9 mouse cellular contexts compared by ENCODE assay signal in the genomic region with DNA sequence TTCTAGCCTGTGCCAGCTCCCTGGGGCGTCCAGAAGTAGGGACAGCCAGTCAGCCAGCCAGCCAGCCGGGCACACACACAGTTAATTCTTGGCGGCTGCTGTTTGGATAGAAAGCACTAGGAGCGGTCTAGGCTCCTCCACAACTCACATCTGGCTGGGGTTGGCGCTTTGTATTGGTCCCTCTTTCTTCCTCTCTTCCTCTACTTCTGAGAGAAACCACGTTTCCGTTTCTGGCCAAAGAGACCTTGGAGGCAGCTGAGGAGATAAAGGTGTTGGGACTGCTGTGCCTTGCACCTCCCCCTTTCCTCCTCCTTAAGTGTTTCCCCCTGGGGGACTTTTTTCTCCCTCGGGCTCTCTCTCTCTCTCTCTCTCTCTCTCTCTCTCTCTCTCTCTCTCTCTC. TPM values are rescaled to one million over a fixed set of nuclear protein-coding genes. Genes with fewer than 3 reads are reported as not detected.
A peak's percentile ranks its signal among the peaks of the same experiment; 100 is the strongest.
DNase-seq lines count a peak whose midpoint lies in the region; ATAC-seq and TF ChIP-seq lines count a peak whose summit lies in the region.
"Had no signal": no experiment of that assay in that cellular context is flagged by ENCODE, and none has a peak within 500 bp of the region (broad histone marks: within the 10 kb centered on the region; RNA-seq: fewer than 3 reads in every experiment).

A gene (plus strand): TSS at position 218 of the 400 bp plus-strand sequence.

- no peaks in the 10 kb centered on the region for H3K9me3 ChIP-seq in forebrain, embryonic 10.5 days
- H3K9me3 ChIP-seq in midbrain, embryonic 11.5 days (ENCODE audit: control insufficient read depth, low read length), result no peaks in the 10 kb centered on the region

- H3K27me3 ChIP-seq in forebrain, embryonic 10.5 days (ENCODE audit: poor library complexity, severe bottlenecking), result peaks cover 52% of the 10 kb centered on the region
- H3K27me3 ChIP-seq in midbrain, embryonic 11.5 days (ENCODE audit: control insufficient read depth, insufficient read depth, low read length), result no peaks in the 10 kb centered on the region
- no peaks in the 10 kb centered on the region for H3K27me3 ChIP-seq in cerebellum, adult 2 months (ENCODE audit: control insufficient read depth, insufficient read depth, low read length)

- H3K4me3 ChIP-seq in forebrain, embryonic 10.5 days, result peak within 1 kb of the TSS; percentile 38
- H3K4me3 ChIP-seq in midbrain, embryonic 11.5 days (ENCODE audit: low read depth, low read length), result no peak within 1 kb of the TSS; the same call in 1 of the 2 replicates
- H3K4me3 ChIP-seq in cerebellum, adult 2 months (replicated peaks; ENCODE audit: insufficient read depth, low read depth, low read length), result no peak within 1 kb of the TSS

- no peaks in the 10 kb centered on the region for H3K36me3 ChIP-seq in forebrain, embryonic 10.5 days (replicated peaks)
- no peaks in the 10 kb centered on the region for H3K36me3 ChIP-seq in midbrain, embryonic 11.5 days (ENCODE audit: control insufficient read depth, insufficient read depth, low read length)

- no peak within 1 kb of the TSS; the same call in 1 of the 2 replicates for H3K9ac ChIP-seq in midbrain, embryonic 11.5 days (ENCODE audit: low read length)

- TF ChIP-seq POLR2A in cerebellum, adult 2 months (IDR thresholded peaks at IDR 0.05; ENCODE audit: borderline replicate concordance, insufficient read depth, low read length), result no peak

- H3K4me1 ChIP-seq in forebrain, embryonic 10.5 days, result peaks cover 63% of the 10 kb centered on the region
- peaks cover 14% of the 10 kb centered on the region for H3K4me1 ChIP-seq in midbrain, embryonic 11.5 days (ENCODE audit: control insufficient read depth, insufficient read depth, low read length)
- H3K4me1 ChIP-seq in cerebellum, adult 2 months (ENCODE audit: control insufficient read depth, insufficient read depth, low read length), result peaks cover 16% of the 10 kb centered on the region

- 3% methylated on average over 8 of the region's 8 CpGs for WGBS in forebrain, embryonic 10.5 days
- under 1% methylated on average over 8 of the region's 8 CpGs for WGBS in midbrain, embryonic 11.5 days
- 13% methylated on average over 8 of the region's 8 CpGs for WGBS in cerebellum, adult 2 months

- no peak for DNase-seq in urinary bladder, adult 2 months (ENCODE audit: low spot score)
- no peak for DNase-seq in urinary bladder, postnatal 36 days (ENCODE audit: low spot score in 2 of 2)
- DNase-seq in forebrain, embryonic 10.5 days (ENCODE audit: extremely low spot score, low spot score), result peak; percentile 31
- DNase-seq in heart, postnatal 4 days, result peak; percentile 45
- no peak for DNase-seq in midbrain, embryonic 11.5 days (ENCODE audit: low spot score, missing footprints)
- no peak for DNase-seq in right cerebral cortex, postnatal 25 days
- DNase-seq in cerebellum, adult 2 months, result no peak
- DNase-seq in cerebellum, postnatal 14 days, result no peak

- H3K4me2 ChIP-seq in midbrain, embryonic 11.5 days, result peak within 1 kb of the TSS; percentile 22; the same call in 1 of the 2 replicates

- H3K27ac ChIP-seq in forebrain, embryonic 10.5 days, result peak within 1 kb of the TSS; percentile 69
- no peak within 1 kb of the TSS for H3K27ac ChIP-seq in midbrain, embryonic 11.5 days (ENCODE audit: low read depth, low read length)
- no peak within 1 kb of the TSS for H3K27ac ChIP-seq in cerebellum, adult 2 months (ENCODE audit: insufficient read depth, low read length)

- no peak for ATAC-seq in midbrain, embryonic 11.5 days (ENCODE audit: low FRiP score)

- no peak for TF ChIP-seq CTCF in cerebellum, adult 2 months (IDR thresholded peaks at IDR 0.05; ENCODE audit: borderline replicate concordance, insufficient read depth, low read depth, low read length)

RNA-seq across cellular contexts. Expression of the gene that starts here (rescaled TPM):
- 31.7 and 38.1 TPM in 2 replicates for polyA plus RNA-seq in urinary bladder, adult 2 months (2012; rRNA removed)
- polyA plus RNA-seq in forebrain, embryonic 10.5 days (2016; fragmentation: Nextera tagmentation; extraction: Ambion mirVana), result 1.5 and 2.3 TPM in 2 replicates
- 10 to 100 TPM; 21.2 to 25.1 TPM for total RNA-seq in heart, postnatal 4 days (2021)
- polyA plus RNA-seq in midbrain, embryonic 11.5 days (2014; fragmentation: Nextera tagmentation; extraction: Ambion mirVana), result 1.7 and 2.6 TPM in 2 replicates
- polyA plus RNA-seq in cerebellum, adult 2 months (2012; rRNA removed), result 1.5 and 1.7 TPM in 2 replicates
- total RNA-seq: common myeloid progenitor, adult 5-6 weeks had no signal

Comparison
In these comparisons a context has a peak if more than half of its experiments do, and no peak if none do; other contexts are left out.
1. DNase-seq: peak in forebrain, embryonic 10.5 days (single experiment) and heart, postnatal 4 days (single experiment); none in urinary bladder, adult 2 months (single experiment), urinary bladder, postnatal 36 days (0 of 2), midbrain, embryonic 11.5 days (single experiment), right cerebral cortex, postnatal 25 days (single experiment), cerebellum, adult 2 months (0 of 2) and cerebellum, postnatal 14 days (0 of 2).